Mouse (Mus musculus) thymus, adult 2 months (tissue): Measurements from ENCODE around the gene Wwox.

Source experiments
- CTCF ChIP-seq: fragments of 200-500 bp; IDR thresholded peaks from 2 replicates; pipeline ENCODE4 v1.5.1; 2012; ENCODE audit warnings: mild to moderate bottlenecking, control low read depth, low read length, moderate library complexity, borderline replicate concordance; ENCODE audit not compliant: control insufficient read depth, poor library complexity, insufficient read depth; ENCODE audit errors: extremely low read depth
- POLR2A ChIP-seq: fragments of 200-500 bp; IDR thresholded peaks from 2 replicates; pipeline ENCODE4 v1.6.1; 2012; ENCODE audit warnings: mild to moderate bottlenecking, low read length, control low read depth, moderate library complexity; ENCODE audit not compliant: control insufficient read depth, poor library complexity, insufficient read depth; ENCODE audit errors: extremely low read depth

GRCm38 (mm10) chr8:114554966-114555365, 115.5 kb downstream of the Wwox start:
- TF ChIP-seq POLR2A: no peak
- TF ChIP-seq CTCF: no peak
